Mouse (Mus musculus) E14TG2a.4 (cell line): ENCODE data around the gene Dnmbp.
A peak's percentile ranks its signal among the peaks of the same experiment; 100 is the strongest.

Experiments
- CTCF ChIP-seq: conservative IDR thresholded peaks from 2 replicates; pipeline ENCODE4 v1.5.1; 2014; ENCODE audit warnings: low read length
- NANOG ChIP-seq: IDR thresholded peaks from 2 replicates; pipeline ENCODE4 v1.6.1; 2014; ENCODE audit warnings: borderline replicate concordance, low read length, mixed read lengths
- POU5F1 ChIP-seq: IDR thresholded peaks from 2 replicates; pipeline ENCODE4 v1.6.1; 2014; ENCODE audit warnings: low read length, borderline replicate concordance

GRCm38 (mm10) chr19:43832425-43833069 lies 107.4 kb downstream of the Dnmbp start:
- TF ChIP-seq CTCF (peak; percentile 91), NANOG (no peak), POU5F1 (no peak)
